ENCODE assay signal across 8 mouse cellular contexts in genomic region chr15:88468107-88468506, GRCm38 (mm10).
DNase-seq lines count a peak whose midpoint lies in the region; ATAC-seq lines count a peak whose summit lies in the region.

No protein-coding gene starts in this region.

- ATAC-seq in granulocyte monocyte progenitor cell, adult 5-6 weeks (replicated peaks; ENCODE audit: poor library complexity, severe bottlenecking): no peak

- peak; percentile 28 for DNase-seq in layer of hippocampus, adult 11-12 months (ENCODE audit: low spot score)
- DNase-seq in layer of hippocampus, adult 9-10 months (ENCODE audit: low spot score): no peak
- DNase-seq in frontal cortex, postnatal 10 days (ENCODE audit: low spot score in 2 of 2): peak; percentile 18 to 35
- DNase-seq in layer of hippocampus, adult 18-20 months (ENCODE audit: low spot score in 2 of 2): peak; percentile 21 to 63
- peak; percentile 31 to 41 for DNase-seq in right cerebral cortex, adult 2 months (ENCODE audit: low spot score in 2 of 2)
- DNase-seq in testis, postnatal 10 days (ENCODE audit: low spot score): no peak
- DNase-seq in gastrocnemius, adult 18-20 months (ENCODE audit: low spot score): no peak

Comparison
In these comparisons a context has a peak if more than half of its experiments do, and no peak if none do; other contexts are left out.
1. DNase-seq: peak in layer of hippocampus, adult 11-12 months (single experiment), frontal cortex, postnatal 10 days (2 of 2), layer of hippocampus, adult 18-20 months (2 of 2) and right cerebral cortex, adult 2 months (2 of 2); none in layer of hippocampus, adult 9-10 months (single experiment), testis, postnatal 10 days (single experiment) and gastrocnemius, adult 18-20 months (single experiment).